Mouse (Mus musculus) large intestine, adult 2 months (tissue): Measurements from ENCODE around the gene Rgn. TPM values are rescaled to one million over a fixed set of nuclear protein-coding genes. Genes with fewer than 3 reads are reported as not detected.

Experiments
- DNase-seq: peaks from one replicate; pipeline ENCODE4 v3.0.0-alpha.2; 2012; ENCODE audit warnings: low read depth, low spot score
- WGBS: fragments of 180-500 bp; shearing (Covaris S2); methylation state at CpG from one replicate; pipeline ENCODE4 v1.1.7; 2018; 5-methylcytosine and 5-hydroxymethylcytosine counted together
- polyA plus RNA-seq: library from polyadenylated mRNA; depleted of rRNA; stranded (reverse); fragments of >200 nt; gene quantifications from 2 replicates; pipeline ENCODE4 v1.2.3, GENCODE M21; 2012; rRNA removed

Gene Rgn
- polyA plus RNA-seq, result 0.32 and 0.80 TPM in 2 replicates

- DNase-seq, result no peak
- WGBS, result 36% methylated on average over 3 of the region's 3 CpGs
These were observed at the start of gene Rgn for GRCm38 (mm10) chrX:20549532-20549931. Rgn (plus strand) TSS chrX:20549787.

- 52% methylated on average over 7 of the region's 7 CpGs for WGBS
- DNase-seq, result no peak
These were observed 29.2 kb upstream of the Rgn start for GRCm38 (mm10) chrX:20520290-20520939.

DNA sequence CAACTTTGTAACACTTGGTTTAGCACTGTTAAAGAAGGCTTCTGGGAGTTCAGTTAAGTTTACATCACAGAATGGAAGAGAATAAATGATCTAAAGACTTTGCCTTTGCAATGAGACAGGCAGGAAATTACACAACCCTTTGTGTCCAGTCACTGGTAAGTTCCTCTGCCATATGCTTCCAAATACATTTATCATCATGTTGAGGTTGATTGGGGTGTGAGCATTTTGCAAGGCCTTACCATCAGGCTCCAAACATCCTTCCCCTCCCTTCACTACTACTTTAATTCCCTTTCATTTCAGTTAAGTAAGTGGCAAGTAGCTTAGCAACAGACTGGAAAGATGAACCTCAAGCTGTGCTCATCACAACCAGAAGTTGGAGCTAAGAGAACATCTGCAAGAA is 28.0 kb upstream of the Rgn start:
- no peak for DNase-seq

GRCm38 (mm10) chrX:20532621-20533020 is 17.0 kb upstream of the Rgn start:
- DNase-seq, result no peak
- 30% methylated on average over 1 of the region's 1 CpGs for WGBS

- DNase-seq, result no peak
- WGBS, result 92% methylated on average over 3 of the region's 3 CpGs
These were observed 5.7 kb upstream of the Rgn start for GRCm38 (mm10) chrX:20543867-20544266.

DNA sequence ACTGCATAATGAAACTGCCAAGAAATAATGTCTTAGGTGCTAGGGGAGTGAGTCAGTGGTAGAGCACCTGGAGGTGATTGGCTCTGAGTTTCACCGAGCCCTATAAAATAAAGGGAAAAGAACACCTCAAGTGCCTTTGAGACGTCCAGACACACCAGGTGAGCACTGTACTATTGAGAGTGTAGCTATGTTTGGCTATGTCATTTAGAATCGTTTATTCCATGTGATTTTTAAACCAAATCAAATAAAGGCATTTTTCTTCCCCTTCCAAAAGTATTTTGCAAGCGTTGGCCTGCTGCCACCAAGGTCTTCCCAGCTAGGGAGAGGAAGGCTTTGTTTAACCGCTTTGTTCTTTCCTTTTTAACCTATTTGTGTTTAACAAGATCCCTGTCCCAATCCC is 2.0 kb upstream of the Rgn start:
- WGBS, result 24% methylated on average over 5 of the region's 5 CpGs
- no peak for DNase-seq

DNA sequence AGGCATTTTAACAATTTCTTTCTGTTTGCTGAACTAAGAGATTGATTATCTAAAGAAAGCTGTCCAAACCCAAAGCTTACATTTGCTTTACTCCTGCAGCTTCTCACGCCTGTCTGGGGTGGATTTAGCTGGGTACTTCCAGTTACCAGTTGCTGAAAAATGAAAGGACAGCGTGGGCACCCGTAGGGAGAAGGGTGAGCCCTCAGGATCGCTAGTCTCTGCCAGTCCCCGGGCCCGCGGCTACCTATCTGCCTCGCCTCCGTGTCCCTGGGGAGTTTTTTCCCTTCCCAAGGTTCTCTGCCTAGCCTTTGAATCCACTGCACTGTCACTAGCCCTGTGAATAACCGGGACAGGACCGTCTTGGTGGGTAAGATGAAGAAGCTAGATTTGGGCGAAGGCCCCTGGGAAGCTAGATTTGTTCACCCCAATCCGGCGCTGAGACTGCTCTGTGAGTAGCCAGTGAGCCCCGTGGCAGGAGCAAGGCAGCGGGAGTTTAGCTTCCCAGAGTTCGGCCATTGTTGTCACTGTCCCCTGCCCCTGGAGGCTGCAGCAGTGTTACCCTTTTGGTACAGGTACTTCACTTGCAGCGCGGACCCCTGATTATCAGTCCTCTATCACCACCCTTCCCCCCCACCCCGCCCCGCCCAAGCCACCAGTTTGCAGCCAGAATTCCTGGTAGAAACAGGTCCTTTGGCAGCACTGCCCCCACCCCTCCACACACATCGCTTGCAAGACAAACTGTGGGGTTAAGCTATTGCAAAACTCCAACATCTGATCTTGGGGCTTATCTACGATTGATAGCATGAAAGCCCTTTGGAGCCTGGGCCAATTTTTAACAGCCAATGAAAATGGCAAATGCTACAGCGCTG is 1.3 kb upstream of the Rgn start:
- 14% methylated on average over 24 of the region's 24 CpGs for WGBS
- no peak for DNase-seq

GRCm38 (mm10) chrX:20548880-20549440 is 627 bp upstream of the Rgn start:
- 21% methylated on average over 1 of the region's 1 CpGs for WGBS
- no peak for DNase-seq

GRCm38 (mm10) chrX:20552199-20552598 is 2.6 kb downstream of the Rgn start:
- no peak for DNase-seq
- WGBS, result 71% methylated on average over 2 of the region's 2 CpGs

- DNase-seq, result no peak
- 51% methylated on average over 1 of the region's 1 CpGs for WGBS
These were observed 12.3 kb downstream of the Rgn start for GRCm38 (mm10) chrX:20561846-20562245.

- DNase-seq, result no peak
- 75% methylated on average over 4 of the region's 4 CpGs for WGBS
These were observed 14.4 kb downstream of the Rgn start for GRCm38 (mm10) chrX:20563941-20564340.

DNA sequence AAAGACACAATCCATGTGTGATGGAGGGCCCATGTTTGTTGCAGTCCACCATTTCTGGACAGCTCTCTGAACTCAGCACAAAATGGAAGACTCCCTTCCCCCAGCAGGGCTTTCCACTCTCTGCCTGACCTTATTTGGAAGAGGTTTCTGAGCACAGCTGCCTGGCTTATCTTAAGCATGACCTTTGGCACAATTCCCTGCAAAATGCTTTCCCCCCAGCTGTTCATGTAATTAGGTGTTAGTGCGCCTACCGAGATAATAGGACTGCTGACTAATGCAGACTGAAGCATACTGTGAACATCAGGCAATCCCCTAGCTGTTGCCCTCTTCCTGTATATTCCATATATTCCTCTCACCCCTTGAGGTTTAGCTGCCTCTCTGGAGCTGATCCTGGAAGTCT is 21.4 kb downstream of the Rgn start:
- DNase-seq, result no peak
- 35% methylated on average over 2 of the region's 2 CpGs for WGBS

GRCm38 (mm10) chrX:20572683-20573082 is 23.1 kb downstream of the Rgn start:
- 77% methylated on average over 9 of the region's 9 CpGs for WGBS
- no peak for DNase-seq

- WGBS, result 79% methylated on average over 4 of the region's 4 CpGs
These were observed 24.3 kb downstream of the Rgn start for GRCm38 (mm10) chrX:20573927-20574326.

GRCm38 (mm10) chrX:20587968-20588367 is 38.4 kb downstream of the Rgn start:
- 12% methylated on average over 4 of the region's 4 CpGs for WGBS
- DNase-seq, result no peak

More at GRCm38 (mm10) chrX:20573927-20574326, 24.3 kb downstream of the Rgn start:
- DNase-seq, result no peak

GRCm38 (mm10) chrX:20608500-20608899 is 58.9 kb downstream of the Rgn start:
- 80% methylated on average over 4 of the region's 4 CpGs for WGBS
- no peak for DNase-seq

Other genes starting within 250 kb of the Rgn start
- 6.6 and 11.0 TPM in 2 replicates for gene Rp2, start 185.3 kb upstream of the Rgn start, polyA plus RNA-seq
- 0.52 and 1.0 TPM in 2 replicates for gene Jade3, start 124.1 kb upstream of the Rgn start, polyA plus RNA-seq
- gene Rbm10, start 67.7 kb downstream of the Rgn start, polyA plus RNA-seq, result 35.3 and 49.5 TPM in 2 replicates
- gene Ndufb11, start 67.8 kb downstream of the Rgn start, polyA plus RNA-seq, result 162 and 164 TPM in 2 replicates
- gene Uba1, start 108.5 kb downstream of the Rgn start, polyA plus RNA-seq, result 234 and 255 TPM in 2 replicates
- gene Cdk16, start 138.2 kb downstream of the Rgn start, polyA plus RNA-seq, result 137 and 175 TPM in 2 replicates
- 4.4 and 5.7 TPM in 2 replicates for gene Usp11, start 154.1 kb downstream of the Rgn start, polyA plus RNA-seq
- 117 and 143 TPM in 2 replicates for gene Araf, start 248.0 kb downstream of the Rgn start, polyA plus RNA-seq